Mouse (Mus musculus): ENCODE measurements around the gene Capza1.
"Not testable (repeated sequence)": the region's sequence is repeated elsewhere in the genome, so short reads cannot be mapped to it uniquely, and the experiment has no call there.

Gene Capza1

DNA sequence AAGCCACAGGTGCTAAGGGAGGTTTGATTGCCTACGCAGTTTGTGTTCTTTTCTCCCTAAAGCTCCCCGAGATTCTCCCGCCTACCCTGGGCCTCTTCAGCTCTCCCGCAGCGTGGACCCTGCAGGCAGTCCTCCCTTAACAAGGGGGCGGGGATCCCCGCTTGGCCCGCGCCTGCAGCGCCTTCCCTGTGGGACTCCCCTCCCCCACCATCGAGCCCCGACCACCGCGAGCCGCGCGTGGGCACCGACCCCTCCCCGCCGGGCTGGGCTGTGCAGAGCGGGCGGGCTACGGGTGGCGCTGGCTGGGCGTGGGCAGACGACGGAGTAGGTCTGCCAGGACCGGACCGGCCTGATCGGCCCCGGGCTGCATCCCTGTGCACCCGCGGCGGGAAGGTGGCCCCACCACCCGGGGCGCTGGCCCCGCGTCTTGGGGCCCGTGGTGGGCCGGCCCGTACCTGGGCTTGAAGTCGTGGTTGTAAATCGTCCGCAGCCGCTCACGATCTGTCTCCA, 46.8 kb downstream of the Capza1 start:
- DNase-seq (ENCODE audit: low spot score): peak; percentile 40

GRCm38 (mm10) chr3:104816130-104816529, 48.2 kb downstream of the Capza1 start:
- DNase-seq (ENCODE audit: low spot score): no peak

GRCm38 (mm10) chr3:104815346-104815745, 49.0 kb downstream of the Capza1 start:
- DNase-seq (ENCODE audit: low spot score): no peak

- no peak for DNase-seq (ENCODE audit: low spot score)
Measured at GRCm38 (mm10) chr3:104814746-104815145, 49.6 kb downstream of the Capza1 start.

- DNase-seq (ENCODE audit: low spot score): not testable (repeated sequence)
Measured at GRCm38 (mm10) chr3:104813227-104813626, 51.1 kb downstream of the Capza1 start.

DNA sequence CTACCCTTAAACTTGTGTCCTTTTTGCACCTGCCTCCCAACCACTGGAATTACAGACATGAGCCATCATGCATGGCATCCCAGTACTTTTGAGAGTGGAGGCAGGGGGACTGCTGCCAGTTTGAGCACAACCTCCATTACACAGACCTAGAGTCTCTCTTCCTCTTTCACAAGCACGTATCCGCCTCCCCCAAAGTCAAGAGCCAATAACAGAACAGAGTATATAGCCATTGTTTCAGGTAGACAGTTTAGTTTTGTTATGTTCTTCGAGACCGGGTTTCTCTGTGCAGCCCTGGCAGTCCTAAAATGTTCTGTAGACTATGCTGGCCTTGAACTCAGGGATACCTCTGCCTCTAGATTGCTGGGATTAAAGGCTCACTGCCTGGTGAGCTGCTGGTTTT, 52.1 kb downstream of the Capza1 start:
- no peak for DNase-seq (ENCODE audit: low spot score)

DNA sequence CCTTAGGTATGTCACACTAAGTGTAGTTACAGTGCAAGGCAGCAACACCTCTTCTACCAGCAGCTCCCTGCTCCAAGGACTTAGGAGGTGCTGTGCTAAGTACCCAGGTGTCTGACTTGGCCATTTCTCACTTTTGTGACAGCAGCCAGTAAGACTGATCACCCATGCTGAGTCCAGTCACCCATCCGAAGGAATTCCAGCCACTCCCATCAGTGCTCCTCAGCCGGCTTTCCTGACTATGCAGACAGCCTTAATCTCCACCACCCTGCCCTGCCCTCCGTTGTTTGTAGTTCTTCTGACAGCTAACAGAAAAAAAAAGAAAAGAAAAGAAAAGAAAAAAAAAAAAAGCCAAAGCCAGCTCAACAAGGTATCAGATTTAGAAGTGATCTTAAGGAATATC, 52.6 kb downstream of the Capza1 start:
- DNase-seq (ENCODE audit: low spot score): no peak

GRCm38 (mm10) chr3:104805539-104805938, 58.8 kb downstream of the Capza1 start:
- DNase-seq (ENCODE audit: low spot score): no peak

- DNase-seq (ENCODE audit: low spot score): no peak
Measured at GRCm38 (mm10) chr3:104804312-104804711, 60.0 kb downstream of the Capza1 start.

- DNase-seq (ENCODE audit: low spot score): no peak
Measured at GRCm38 (mm10) chr3:104801481-104801880, 62.8 kb downstream of the Capza1 start.

DNA sequence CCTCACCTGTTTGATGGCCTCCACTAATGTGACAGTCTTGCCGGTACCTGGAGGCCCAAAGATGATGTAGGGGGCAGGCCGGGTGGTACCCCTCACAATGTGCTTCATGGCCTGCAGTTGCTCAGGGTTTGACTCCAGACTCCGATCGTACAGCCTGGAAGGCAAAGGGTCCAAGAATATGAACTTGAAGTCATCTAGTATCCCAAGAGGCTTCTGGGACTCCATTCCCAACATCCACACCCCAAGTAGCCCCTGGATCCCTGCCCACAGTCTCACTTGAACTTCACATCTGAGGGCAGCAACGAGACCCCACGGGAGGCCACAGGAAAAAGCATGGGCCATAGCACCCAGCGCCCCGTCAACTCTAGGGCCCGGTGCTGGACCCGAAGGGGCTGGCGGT, 63.6 kb downstream of the Capza1 start:
- no peak for DNase-seq (ENCODE audit: low spot score)

DNA sequence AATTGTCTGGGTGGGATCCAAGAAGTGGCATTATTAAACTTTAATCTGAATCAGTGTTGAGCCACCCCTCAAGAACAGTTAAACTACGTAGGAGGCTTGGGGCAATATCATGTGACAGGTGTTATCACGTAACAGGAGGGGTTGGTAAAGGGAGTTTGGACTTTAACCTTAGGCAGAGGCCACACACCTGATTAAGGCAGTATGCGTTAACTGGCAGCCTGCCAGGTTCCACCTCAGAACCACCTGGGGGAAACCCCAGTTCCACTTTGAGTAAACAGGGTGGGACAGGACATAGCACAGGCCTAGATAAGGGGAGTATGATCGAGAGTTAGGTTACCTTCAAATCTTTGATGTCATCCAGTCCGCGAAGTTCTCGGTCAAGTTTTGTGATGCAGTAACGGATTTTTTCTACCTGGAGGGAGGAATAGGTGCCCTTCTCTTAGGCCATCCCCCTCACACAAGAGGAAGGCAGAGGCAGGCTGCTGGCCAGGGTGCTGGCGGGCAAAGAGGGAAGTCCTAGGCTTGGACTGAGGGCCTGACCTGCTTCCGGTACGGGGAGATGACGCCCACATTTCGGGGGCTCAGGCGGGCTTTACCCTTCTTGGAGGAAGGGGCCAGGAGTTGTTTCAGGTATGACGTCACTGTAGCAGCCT, 67.7 kb downstream of the Capza1 start:
- no peak for DNase-seq (ENCODE audit: low spot score)

DNA sequence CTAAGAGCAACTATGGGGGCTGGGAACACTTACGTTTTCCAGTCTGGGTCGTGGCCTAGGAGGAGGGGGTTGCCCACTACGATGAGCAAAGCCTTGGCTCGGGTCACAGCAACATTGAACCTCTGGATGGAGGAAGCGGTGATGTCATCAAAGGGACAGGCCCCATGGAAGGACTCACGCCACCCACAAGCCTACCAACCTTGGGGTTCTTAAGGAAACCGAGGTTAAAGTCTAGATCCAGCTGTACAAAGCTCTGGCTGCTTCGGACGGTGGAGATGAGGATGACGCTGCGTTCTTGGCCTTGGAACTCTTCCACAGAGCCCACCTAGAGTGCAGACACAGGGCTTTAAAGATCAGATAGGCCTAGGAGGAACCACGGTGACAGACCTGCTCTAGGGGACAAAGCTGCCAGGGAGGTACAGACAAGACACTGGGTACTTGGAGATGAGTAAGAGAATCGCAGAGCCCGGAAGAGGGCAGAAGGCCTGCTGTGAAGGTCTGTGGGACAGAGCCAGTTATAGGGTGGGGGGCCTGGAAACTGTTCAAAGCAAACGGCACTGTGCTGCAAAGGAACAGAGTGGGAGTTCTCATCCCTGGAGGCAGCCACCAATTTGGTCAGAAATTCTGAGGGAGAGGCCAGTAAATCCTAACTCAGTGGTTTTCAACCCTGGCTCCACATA, 68.5 kb downstream of the Capza1 start:
- DNase-seq (ENCODE audit: low spot score): no peak

GRCm38 (mm10) chr3:104794953-104795470, 69.3 kb downstream of the Capza1 start:
- DNase-seq (ENCODE audit: low spot score): no peak

DNA sequence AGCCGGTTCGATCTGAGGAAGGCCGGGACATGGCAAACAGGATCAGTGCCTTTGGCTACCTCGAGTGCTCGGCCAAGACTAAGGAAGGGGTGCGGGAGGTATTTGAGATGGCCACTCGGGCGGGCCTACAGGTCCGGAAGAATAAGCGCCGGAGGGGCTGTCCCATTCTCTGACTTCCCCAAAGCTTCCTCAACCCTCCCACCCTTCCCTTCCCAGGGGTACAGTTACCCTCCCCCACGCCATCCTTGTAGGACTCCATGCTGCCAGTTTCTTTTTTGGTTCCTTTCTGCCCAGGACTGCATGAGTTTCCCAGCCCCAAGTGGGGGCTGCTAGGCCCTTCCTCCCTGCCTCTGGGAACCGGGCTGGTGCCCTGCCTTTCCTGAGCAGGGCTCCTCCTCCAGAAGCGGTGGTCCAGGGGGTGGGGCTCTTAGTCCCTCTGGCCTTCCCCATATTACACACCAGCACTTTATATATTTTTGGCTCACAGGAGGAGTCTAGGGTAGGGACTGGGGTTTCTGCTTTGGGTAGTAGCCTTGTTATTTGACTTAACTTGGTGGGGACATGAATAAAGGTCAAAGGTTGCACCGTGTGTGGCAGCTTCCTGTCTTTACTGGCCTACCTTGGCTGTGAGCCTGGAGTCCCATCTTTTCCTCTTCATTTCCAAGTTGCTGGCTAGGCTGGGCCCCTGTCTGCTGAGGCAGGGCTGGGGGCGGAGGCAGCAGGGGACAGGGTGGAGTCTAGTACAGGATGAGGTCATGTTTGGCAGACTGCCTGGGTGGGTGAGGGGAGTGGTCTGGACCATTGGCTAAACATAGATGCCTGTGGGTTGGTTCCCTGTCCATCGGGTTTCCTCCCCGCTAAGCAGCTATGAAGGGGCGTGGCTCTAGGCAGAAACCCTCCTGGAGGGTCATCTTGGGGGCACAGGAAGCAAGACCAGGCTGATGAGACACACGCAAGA, 70.2 kb downstream of the Capza1 start:
- no peak for DNase-seq (ENCODE audit: low spot score)

DNA sequence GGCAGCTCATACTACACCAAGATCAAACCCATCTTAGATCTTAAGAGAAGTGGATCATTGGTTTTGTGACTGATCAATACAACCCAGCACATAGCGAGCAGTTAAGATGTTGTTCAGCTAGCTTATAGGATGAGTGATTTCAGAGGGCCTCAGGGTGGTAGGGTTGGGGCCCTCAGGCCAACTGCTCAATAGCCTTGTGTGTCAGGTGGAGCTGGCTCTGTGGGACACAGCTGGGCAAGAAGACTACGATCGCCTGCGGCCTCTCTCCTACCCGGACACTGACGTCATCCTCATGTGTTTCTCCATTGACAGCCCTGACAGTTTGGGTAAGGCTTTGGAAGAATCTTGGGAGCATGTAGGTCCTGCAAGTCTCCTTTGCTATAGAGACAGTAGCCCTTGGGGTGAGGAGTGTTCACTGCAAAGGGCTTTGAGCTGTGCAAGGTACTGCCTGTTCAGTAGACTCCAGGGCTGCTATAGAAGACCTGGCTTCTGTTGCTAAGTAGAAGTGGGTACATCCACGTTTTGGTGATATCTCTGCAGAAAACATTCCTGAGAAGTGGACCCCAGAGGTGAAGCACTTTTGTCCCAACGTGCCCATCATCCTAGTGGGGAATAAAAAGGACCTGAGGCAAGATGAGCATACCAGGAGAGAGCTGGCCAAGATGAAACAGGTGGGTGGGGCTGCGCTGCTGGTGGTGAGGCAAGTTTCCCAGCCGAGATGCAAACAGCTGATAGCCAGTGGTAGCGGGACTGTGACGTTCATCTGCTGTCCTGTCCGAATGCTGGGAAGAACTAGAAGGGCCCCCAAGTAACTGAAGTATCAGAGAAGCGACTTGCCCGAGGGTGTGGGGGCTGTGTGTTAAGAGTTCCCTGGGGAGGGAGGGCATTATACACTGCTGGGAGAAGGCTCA, 71.7 kb downstream of the Capza1 start:
- no peak for DNase-seq (ENCODE audit: low spot score)

DNA sequence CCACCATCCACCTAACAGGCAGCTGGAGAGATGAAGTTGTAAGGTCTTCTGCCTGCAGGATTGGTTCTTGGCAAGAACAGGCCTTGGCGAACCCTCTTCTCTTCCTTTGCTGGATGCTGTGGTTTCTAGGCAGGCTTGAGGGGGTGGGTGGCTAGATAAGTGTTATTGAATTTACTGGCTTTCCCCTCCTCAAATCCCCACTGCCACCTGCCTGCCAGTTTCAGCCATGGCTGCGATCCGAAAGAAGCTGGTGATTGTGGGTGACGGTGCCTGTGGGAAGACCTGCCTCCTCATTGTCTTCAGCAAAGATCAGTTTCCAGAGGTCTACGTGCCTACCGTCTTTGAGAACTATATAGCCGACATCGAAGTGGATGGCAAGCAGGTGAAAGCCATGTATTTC, 72.6 kb downstream of the Capza1 start:
- DNase-seq (ENCODE audit: low spot score): no peak

DNA sequence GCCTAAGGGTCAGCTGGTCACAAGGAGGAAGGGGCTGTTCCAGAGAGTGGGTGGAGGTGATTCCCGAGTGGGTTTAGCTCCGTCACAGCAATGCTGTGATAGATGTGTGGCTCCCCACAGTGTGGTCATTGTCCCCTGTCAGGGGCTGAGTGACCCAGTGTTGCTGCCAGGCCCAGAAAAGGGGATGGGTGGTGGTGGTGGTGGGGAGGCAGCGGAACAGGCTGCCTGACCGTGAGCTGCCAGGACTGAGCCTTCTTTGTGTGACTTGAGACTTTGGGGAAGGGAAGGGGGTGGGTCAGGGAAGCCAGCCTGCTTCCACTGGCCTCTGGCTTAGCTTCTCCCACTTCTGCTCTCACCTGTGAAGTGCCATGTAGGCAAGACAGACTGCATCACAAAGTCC, 73.3 kb downstream of the Capza1 start:
- DNase-seq (ENCODE audit: low spot score): no peak

- no peak for DNase-seq (ENCODE audit: low spot score)
Measured at GRCm38 (mm10) chr3:104790401-104790937, 73.8 kb downstream of the Capza1 start.

DNA sequence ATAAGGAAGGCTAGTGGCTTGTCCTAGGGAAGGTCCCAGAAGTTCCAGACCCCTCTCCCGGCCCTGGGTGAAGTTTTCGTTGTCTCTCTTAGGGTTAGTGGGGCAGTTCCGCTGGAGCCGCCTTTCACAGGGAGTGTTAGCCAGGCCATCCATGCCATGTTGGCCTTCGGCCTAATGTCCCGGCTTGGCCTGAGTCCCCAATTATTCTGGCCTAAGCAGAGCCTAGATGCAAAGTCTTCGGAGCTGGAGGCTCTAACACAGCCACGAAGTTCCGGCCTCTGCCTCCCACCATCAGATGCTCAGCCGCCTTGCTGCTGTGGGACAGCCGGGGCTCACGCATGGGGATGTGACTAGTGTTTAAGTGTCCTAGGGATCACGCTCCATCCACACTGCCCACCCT, 74.5 kb downstream of the Capza1 start:
- no peak for DNase-seq (ENCODE audit: low spot score)

DNA sequence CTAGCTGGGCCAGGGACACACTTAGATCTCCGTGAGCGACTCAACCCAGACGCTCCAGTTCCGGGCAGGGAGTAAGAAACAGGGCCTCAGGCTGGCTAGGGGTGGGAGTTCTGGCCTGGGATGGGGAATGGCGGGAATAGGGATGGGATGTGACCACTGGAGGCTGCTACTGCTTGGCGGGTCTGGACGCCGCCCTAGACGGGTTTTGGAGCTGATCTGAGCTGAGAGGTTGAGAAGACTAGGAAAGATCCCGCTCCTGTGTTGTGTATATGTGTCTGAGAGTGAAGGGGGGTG, 75.0 kb downstream of the Capza1 start:
- no peak for DNase-seq (ENCODE audit: low spot score)

Measured in spleen, adult 12 weeks (tissue).